Mouse (Mus musculus): ENCODE data around the gene P3h3.

GRCm38 (mm10) chr6:124860511-124860910 lies 3.0 kb upstream of the P3h3 start:
- TF ChIP-seq CTCF (IDR thresholded peaks at IDR 0.05; ENCODE audit: low read depth, low read length) (no peak), GATA2 (IDR thresholded peaks at IDR 0.05; ENCODE audit: borderline replicate concordance, low read depth, low read length) (no peak), TAL1 (conservative IDR thresholded peaks at IDR 0.05; ENCODE audit: low read depth, low read length) (no peak), GATA1 (IDR thresholded peaks at IDR 0.05; ENCODE audit: borderline replicate concordance, low read length) (no peak), POLR2AphosphoS5 (IDR thresholded peaks at IDR 0.05; ENCODE audit: insufficient replicate concordance, low read depth, low read length) (no peak)

Data from G1E (cell line).